Mouse (Mus musculus): ENCODE data around the gene Ap1s3. TPM values are rescaled to one million over a fixed set of nuclear protein-coding genes. Genes with fewer than 3 reads are reported as not detected.

Ap1s3 gene
- polyA plus RNA-seq, 1 experiment = 0.34 TPM

DNA sequence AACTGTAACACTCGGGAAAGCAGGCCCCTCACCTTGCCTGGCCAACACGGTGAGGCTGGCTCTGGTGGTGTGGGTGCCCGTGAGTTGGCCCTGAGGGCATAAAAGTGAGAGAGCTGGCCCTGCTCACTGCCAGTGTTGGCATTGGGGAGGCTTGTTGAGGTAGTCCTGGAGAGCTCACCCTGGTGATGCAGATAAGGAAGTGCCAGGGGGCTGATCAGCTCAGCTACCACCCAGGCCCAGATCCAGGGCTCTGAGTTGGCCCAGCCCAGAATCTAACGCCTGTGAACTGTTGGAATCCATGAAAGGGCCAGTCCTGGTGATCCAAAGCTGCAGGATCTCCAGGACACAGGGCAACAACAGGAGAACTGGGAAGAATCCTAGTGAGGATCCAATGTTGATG is 40.3 kb downstream of the Ap1s3 start:
- Histone ChIP-seq H3K79me2 (ENCODE audit: control insufficient read depth, insufficient read depth) (no peaks in the 10 kb centered on the region), H3K27me3 (ENCODE audit: control insufficient read depth, insufficient read depth, insufficient read length) (no peaks in the 10 kb centered on the region), H3ac (ENCODE audit: control insufficient read depth, insufficient read length) (no peak overlapping the region), H3K4me3 (no peak overlapping the region), H3K4me2 (ENCODE audit: low read depth) (no peak overlapping the region), H3K36me3 (ENCODE audit: control insufficient read depth, insufficient read depth) (no peaks in the 10 kb centered on the region)
- no peak for TF ChIP-seq TCF3 (IDR thresholded peaks at IDR 0.05; ENCODE audit: insufficient read length, low read depth)
- TF ChIP-seq POLR2AphosphoS2 (IDR thresholded peaks at IDR 0.05; ENCODE audit: insufficient read length, low read depth) = no peak
- TF ChIP-seq USF1 (IDR thresholded peaks at IDR 0.05; ENCODE audit: low read depth) = no peak
- TF ChIP-seq POLR2A (IDR thresholded peaks at IDR 0.05; ENCODE audit: insufficient read length, low read depth) = no peak
- TF ChIP-seq MYOG (IDR thresholded peaks at IDR 0.05; ENCODE audit: control insufficient read depth in 1 of 3, insufficient read depth in 1 of 3, insufficient read length in 2 of 3, low read depth in 2 of 3) = no peak
- TF ChIP-seq REST (IDR thresholded peaks at IDR 0.05; ENCODE audit: insufficient read depth, insufficient read length) = no peak
- no peak for TF ChIP-seq SRF (IDR thresholded peaks at IDR 0.05; ENCODE audit: control insufficient read depth, insufficient read length, low read depth)
- no peak for TF ChIP-seq E2F4 (IDR thresholded peaks at IDR 0.05; ENCODE audit: insufficient read depth)
- no peak for TF ChIP-seq MAX (IDR thresholded peaks at IDR 0.05; ENCODE audit: low read depth)
- TF ChIP-seq TCF12 (IDR thresholded peaks at IDR 0.05; ENCODE audit: insufficient read depth, poor library complexity, severe bottlenecking) = no peak
- no peak for TF ChIP-seq CEBPB (IDR thresholded peaks at IDR 0.05; ENCODE audit: insufficient read depth, poor library complexity, severe bottlenecking)
- no peak for TF ChIP-seq MYOD1 (IDR thresholded peaks at IDR 0.05; ENCODE audit: control insufficient read depth in 1 of 3, insufficient read length in 2 of 3, low read depth in 2 of 3)

- H3K27me3 ChIP-seq (ENCODE audit: control insufficient read depth, insufficient read depth, insufficient read length) = no peaks in the 10 kb centered on the region
- no peak overlapping the region for H3K4me3 ChIP-seq
- H3K79me2 ChIP-seq (ENCODE audit: control insufficient read depth, insufficient read depth) = no peaks in the 10 kb centered on the region
- H3K36me3 ChIP-seq (ENCODE audit: control insufficient read depth, insufficient read depth) = no peaks in the 10 kb centered on the region
- TF ChIP-seq POLR2AphosphoS2 (IDR thresholded peaks at IDR 0.05; ENCODE audit: insufficient read length, low read depth) = no peak
- no peak for TF ChIP-seq MAX (IDR thresholded peaks at IDR 0.05; ENCODE audit: low read depth)
- TF ChIP-seq REST (IDR thresholded peaks at IDR 0.05; ENCODE audit: insufficient read depth, insufficient read length) = no peak
- TF ChIP-seq E2F4 (IDR thresholded peaks at IDR 0.05; ENCODE audit: insufficient read depth) = no peak
- no peak for TF ChIP-seq TCF12 (IDR thresholded peaks at IDR 0.05; ENCODE audit: insufficient read depth, poor library complexity, severe bottlenecking)
- TF ChIP-seq MYOG (IDR thresholded peaks at IDR 0.05; ENCODE audit: control insufficient read depth in 1 of 3, insufficient read depth in 1 of 3, insufficient read length in 2 of 3, low read depth in 2 of 3) = no peak
- no peak for TF ChIP-seq CEBPB (IDR thresholded peaks at IDR 0.05; ENCODE audit: insufficient read depth, poor library complexity, severe bottlenecking)
- no peak for TF ChIP-seq MYOD1 (IDR thresholded peaks at IDR 0.05; ENCODE audit: control insufficient read depth in 1 of 3, insufficient read length in 2 of 3, low read depth in 2 of 3)
- TF ChIP-seq TCF3 (IDR thresholded peaks at IDR 0.05; ENCODE audit: insufficient read length, low read depth) = no peak
- no peak for TF ChIP-seq USF1 (IDR thresholded peaks at IDR 0.05; ENCODE audit: low read depth)
- no peak for TF ChIP-seq POLR2A (IDR thresholded peaks at IDR 0.05; ENCODE audit: insufficient read length, low read depth)
- no peak for TF ChIP-seq SRF (IDR thresholded peaks at IDR 0.05; ENCODE audit: control insufficient read depth, insufficient read length, low read depth)
- no peak overlapping the region for H3ac ChIP-seq (ENCODE audit: control insufficient read depth, insufficient read length)
- H3K4me2 ChIP-seq (ENCODE audit: low read depth) = no peak overlapping the region
Measured at GRCm38 (mm10) chr1:79629726-79630125, 42.0 kb downstream of the Ap1s3 start.

- Histone ChIP-seq H3K79me2 (ENCODE audit: control insufficient read depth, insufficient read depth) (no peaks in the 10 kb centered on the region), H3K4me2 (ENCODE audit: low read depth) (no peak overlapping the region), H3K36me3 (ENCODE audit: control insufficient read depth, insufficient read depth) (no peaks in the 10 kb centered on the region), H3ac (ENCODE audit: control insufficient read depth, insufficient read length) (no peak overlapping the region), H3K4me3 (no peak overlapping the region), H3K27me3 (ENCODE audit: control insufficient read depth, insufficient read depth, insufficient read length) (no peaks in the 10 kb centered on the region)
- TF ChIP-seq TCF3 (IDR thresholded peaks at IDR 0.05; ENCODE audit: insufficient read length, low read depth) (no peak), POLR2AphosphoS2 (IDR thresholded peaks at IDR 0.05; ENCODE audit: insufficient read length, low read depth) (no peak), E2F4 (IDR thresholded peaks at IDR 0.05; ENCODE audit: insufficient read depth) (no peak), MYOD1 (IDR thresholded peaks at IDR 0.05; ENCODE audit: control insufficient read depth in 1 of 3, insufficient read length in 2 of 3, low read depth in 2 of 3) (no peak), SRF (IDR thresholded peaks at IDR 0.05; ENCODE audit: control insufficient read depth, insufficient read length, low read depth) (no peak), USF1 (IDR thresholded peaks at IDR 0.05; ENCODE audit: low read depth) (no peak), MAX (IDR thresholded peaks at IDR 0.05; ENCODE audit: low read depth) (no peak), POLR2A (IDR thresholded peaks at IDR 0.05; ENCODE audit: insufficient read length, low read depth) (no peak), TCF12 (IDR thresholded peaks at IDR 0.05; ENCODE audit: insufficient read depth, poor library complexity, severe bottlenecking) (no peak), REST (IDR thresholded peaks at IDR 0.05; ENCODE audit: insufficient read depth, insufficient read length) (no peak)
Measured at GRCm38 (mm10) chr1:79626140-79626539, 45.6 kb downstream of the Ap1s3 start.

- Histone ChIP-seq H3ac (ENCODE audit: control insufficient read depth, insufficient read length) (no peak overlapping the region), H3K4me2 (ENCODE audit: low read depth) (no peak overlapping the region), H3K36me3 (ENCODE audit: control insufficient read depth, insufficient read depth) (no peaks in the 10 kb centered on the region), H3K27me3 (ENCODE audit: control insufficient read depth, insufficient read depth, insufficient read length) (no peaks in the 10 kb centered on the region), H3K4me3 (no peak overlapping the region), H3K79me2 (ENCODE audit: control insufficient read depth, insufficient read depth) (no peaks in the 10 kb centered on the region)
- TF ChIP-seq SRF (IDR thresholded peaks at IDR 0.05; ENCODE audit: control insufficient read depth, insufficient read length, low read depth) (no peak), MYOD1 (IDR thresholded peaks at IDR 0.05; ENCODE audit: control insufficient read depth in 1 of 3, insufficient read length in 2 of 3, low read depth in 2 of 3) (no peak), POLR2AphosphoS2 (IDR thresholded peaks at IDR 0.05; ENCODE audit: insufficient read length, low read depth) (no peak), POLR2A (IDR thresholded peaks at IDR 0.05; ENCODE audit: insufficient read length, low read depth) (no peak), TCF12 (IDR thresholded peaks at IDR 0.05; ENCODE audit: insufficient read depth, poor library complexity, severe bottlenecking) (no peak), CEBPB (IDR thresholded peaks at IDR 0.05; ENCODE audit: insufficient read depth, poor library complexity, severe bottlenecking) (no peak)
Measured at GRCm38 (mm10) chr1:79619434-79619833, 52.3 kb downstream of the Ap1s3 start.

DNA sequence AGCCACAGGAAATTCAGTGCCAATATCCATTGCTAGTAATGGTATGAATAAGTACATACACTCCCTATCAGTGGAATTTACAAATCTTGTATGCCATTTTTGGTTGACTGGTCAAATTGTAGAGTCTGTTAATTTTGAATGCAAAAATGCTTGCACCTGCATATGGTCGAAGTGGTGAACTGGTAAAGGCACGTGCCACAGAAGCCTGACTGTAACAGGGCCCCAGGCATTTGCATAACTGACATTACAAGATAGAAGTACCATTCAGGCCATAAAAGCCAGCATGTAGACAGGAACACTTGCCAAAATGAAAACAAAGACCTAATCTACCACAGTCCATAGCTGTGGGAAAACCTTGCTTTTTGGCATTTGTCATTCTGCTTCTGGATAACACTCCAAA is 55.3 kb downstream of the Ap1s3 start:
- Histone ChIP-seq H3K27me3 (ENCODE audit: control insufficient read depth, insufficient read depth, insufficient read length) (no peaks in the 10 kb centered on the region), H3K36me3 (ENCODE audit: control insufficient read depth, insufficient read depth) (no peaks in the 10 kb centered on the region), H3K4me3 (no peak overlapping the region), H3K4me2 (ENCODE audit: low read depth) (no peak overlapping the region), H3ac (ENCODE audit: control insufficient read depth, insufficient read length) (no peak overlapping the region), H3K79me2 (ENCODE audit: control insufficient read depth, insufficient read depth) (no peaks in the 10 kb centered on the region)
- TF ChIP-seq REST (IDR thresholded peaks at IDR 0.05; ENCODE audit: insufficient read depth, insufficient read length) = no peak
- no peak for TF ChIP-seq TCF12 (IDR thresholded peaks at IDR 0.05; ENCODE audit: insufficient read depth, poor library complexity, severe bottlenecking)
